Mouse (Mus musculus): ENCODE measurements at regions not wholly inside any gene's neighbourhood (a gene's known extent, or its start where the extent isn't known, plus 50 kb on each side); places are given as distances from the start of the nearest gene placed in this dataset.

GRCm38 (mm10) chr10:18907276-18907960 is 62.6 kb downstream of the Perp start:
- no peak for DNase-seq (ENCODE audit: low read depth, low spot score)

DNA sequence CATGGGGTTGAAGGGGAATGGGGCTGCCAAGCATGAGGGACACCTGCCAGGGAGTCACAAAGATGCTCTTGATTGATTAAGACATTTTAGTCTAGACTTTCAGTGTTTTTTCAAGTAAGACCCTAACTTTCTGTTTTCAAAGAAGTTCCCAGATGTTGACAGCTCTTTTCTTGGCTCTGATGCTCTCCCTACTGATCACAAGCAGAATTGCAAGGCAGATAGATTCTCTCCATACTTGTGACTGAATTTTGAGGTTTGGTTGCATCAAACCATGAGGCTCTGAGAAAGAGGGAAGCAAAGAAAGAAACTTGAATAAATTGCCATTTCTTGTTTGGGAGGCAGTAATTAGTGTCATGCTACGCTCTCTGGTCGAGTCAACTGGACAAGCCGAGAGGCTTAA is 64.5 kb downstream of the Perp start:
- DNase-seq (ENCODE audit: low read depth, low spot score): no peak

DNA sequence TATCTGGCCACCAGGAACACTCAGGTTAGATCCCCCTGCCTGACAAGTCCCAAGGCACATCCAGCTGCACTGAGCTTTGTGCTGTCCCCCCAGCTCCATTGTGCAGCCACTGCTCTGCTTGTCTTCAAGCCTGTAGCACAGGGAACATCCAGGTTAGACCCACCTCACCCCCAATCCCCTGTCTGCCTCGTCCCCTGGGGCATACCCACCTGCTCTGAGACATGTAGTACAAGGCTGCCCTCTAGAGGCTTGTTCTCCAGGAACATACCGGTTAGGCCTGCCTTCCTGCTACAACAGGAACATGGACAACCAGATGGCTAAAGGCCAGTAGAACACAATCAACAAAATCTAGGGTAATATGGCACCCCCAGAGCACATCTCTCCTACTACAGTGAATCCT is 66.1 kb downstream of the Perp start:
- peak; percentile 41 for DNase-seq (ENCODE audit: low read depth, low spot score)

DNA sequence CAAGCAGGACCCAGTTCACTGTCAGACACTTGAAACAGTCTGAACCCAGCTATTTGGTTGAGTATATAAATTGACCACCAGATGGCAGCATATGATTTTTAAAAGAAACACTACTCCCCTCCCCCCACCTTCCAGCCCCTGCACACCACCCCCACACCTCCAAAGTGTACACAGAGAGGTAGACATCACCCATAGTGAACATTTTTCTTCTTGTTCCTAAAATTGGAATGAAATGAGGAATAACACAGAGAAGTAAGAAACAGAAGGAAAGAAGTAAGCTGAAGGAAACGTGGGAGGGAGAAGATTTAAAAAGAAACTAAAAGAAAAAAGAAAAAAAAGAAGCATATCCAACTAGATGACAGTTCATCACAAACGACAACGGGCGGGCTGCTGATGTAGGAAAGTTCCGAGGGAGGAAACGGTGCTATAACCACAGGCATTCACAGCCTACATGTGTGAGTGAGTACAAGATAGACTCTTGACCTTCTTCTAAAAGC is 72.3 kb downstream of the Perp start:
- peak; percentile 56 for DNase-seq (ENCODE audit: low read depth, low spot score)

DNA sequence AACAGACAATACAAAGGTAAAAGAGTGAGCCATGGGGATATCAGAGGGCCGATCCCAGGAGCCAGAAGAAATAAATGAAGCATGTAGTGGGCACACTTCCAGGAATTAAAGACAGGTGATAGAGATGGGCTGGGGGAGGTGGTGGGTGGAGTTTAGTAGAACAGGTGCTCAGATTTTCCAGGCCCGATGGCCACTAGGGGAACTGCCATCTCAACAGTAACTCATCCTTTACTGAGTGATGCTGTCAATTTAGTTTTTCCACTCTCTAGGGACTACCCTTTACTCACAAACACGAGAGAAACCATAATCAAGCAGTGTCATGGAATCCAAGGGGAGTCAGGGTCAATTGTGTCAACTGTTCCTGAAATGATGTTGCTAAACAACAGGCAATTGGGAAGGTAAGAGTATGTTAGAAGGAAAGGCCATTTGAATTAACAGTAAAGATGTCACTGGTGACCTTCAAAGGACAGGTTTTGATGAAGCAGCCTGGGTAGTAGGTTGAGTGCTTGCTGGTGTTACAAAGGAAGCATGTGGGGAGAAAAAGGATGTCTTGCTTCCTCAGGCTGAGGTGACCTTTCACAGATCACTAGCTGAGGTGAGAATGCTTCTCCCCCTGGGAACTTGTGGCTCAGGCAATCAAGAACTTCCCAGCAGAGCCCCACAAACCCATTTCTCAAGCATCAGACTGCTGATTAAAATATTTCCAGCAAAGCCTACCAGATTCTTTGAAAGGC is 78.4 kb downstream of the Perp start:
- DNase-seq (ENCODE audit: low read depth, low spot score): no peak

DNA sequence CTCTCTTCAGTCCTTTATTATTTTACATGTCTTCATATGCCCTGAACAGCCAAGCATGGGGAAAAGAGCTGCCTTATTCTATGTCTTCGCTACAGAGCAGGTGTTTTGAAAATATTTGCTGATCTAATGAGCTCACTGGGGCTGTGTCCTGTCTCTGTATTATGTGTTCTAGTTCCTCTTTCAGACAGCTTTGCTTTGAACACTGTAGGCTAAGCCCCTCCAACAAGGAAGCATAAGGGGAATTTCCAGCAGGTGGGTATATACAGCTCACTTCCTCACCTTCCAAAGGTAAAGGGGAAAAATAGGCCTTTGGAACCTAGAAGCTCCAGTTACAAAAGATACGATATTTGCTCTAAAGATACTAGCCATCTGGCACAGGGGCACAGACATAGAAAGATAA is 83.0 kb downstream of the Perp start:
- no peak for DNase-seq (ENCODE audit: low read depth, low spot score)

GRCm38 (mm10) chr10:18931344-18931743 is 84.1 kb downstream of the Tnfaip3 start:
- DNase-seq (ENCODE audit: low read depth, low spot score): no peak

- DNase-seq (ENCODE audit: low read depth, low spot score): no peak
Observed at GRCm38 (mm10) chr10:18941447-18941846, 74.0 kb downstream of the Tnfaip3 start.

DNA sequence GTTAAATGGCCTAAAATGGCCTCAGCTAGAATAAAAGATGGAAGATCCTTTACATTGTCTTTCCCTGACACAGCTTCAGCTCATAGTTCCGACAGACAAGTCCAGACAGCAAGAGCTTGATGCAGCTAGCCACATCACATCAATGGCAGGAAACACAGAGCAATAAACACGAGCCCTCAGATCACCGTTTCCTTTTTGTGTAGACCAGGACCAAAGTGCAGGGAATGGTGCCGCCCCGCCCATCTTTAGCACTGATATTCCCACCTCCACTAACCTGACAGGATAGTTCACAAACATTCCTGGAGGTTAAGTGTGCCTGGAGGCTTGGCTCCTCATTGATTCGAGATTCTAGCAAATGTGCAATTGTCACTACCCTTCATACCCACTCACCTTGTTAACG is 73.5 kb downstream of the Tnfaip3 start:
- DNase-seq (ENCODE audit: low read depth, low spot score): no peak

DNA sequence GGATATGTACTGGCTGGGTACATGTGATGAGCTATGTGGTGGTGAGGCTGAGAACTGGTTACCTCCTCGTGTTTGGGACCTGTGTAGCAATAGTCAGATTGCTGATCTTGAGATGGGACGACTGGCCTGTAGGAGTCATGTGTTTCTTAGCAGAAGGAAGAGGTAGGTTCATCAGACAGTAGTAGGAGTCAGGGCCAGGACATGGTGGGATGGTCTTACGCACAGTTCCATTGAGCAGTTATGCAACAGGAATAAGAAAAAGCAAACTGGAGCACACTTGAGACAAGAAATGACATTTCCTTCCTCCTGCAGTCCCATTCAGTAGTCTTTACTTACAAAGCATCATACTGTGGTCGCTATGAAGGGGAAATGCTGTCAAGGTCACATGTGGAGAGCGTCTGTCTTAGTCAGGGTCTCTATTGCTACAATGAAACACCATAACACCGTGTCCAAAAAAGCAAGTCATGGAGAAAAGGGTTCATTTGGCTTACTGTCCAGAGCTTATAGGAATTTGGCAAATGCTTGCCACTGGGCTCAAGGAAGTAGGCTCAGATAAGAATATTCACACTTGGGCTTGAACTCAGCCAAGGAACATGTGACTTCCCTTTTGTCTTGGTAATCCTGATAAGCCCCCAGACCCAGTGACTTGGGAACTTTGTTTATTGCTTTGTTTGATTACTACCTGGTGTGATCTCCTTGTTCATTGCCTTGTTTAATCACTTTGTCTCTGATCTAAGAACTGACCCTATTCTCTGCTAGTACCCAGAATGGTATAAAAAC is 72.0 kb downstream of the Tnfaip3 start:
- DNase-seq (ENCODE audit: low read depth, low spot score): no peak

DNA sequence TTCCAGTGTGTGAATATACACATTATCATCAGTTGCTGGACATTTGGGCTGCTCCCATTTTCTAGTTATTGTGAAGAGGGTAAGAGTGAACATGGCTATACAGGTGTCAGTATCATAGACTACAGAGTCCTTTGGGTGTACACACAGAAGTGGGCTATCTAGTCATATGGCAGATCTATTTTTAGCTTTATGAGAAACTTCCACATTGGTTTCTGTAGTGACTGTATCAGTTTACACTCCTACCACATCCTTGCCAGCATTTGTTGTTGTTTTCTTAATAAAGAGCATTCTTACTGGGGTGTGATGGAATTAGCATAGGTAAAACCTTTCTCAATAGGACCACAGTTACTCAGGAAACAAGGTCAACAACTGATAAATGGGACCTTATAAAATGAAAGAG is 68.7 kb downstream of the Tnfaip3 start:
- no peak for DNase-seq (ENCODE audit: low read depth, low spot score)

Data from mesoderm, embryonic 11.5 days (tissue).